Mouse (Mus musculus): ENCODE measurements around the gene Dnajc9.

Gene Dnajc9

GRCm38 (mm10) chr14:20347991-20348541 is 40.6 kb downstream of the Dnajc9 start, which contains the start of the genes Ecd and Fam149b:
TSS of gene Ecd (minus strand) at chr14:20348121.
TSS of gene Fam149b (plus strand) at chr14:20348162.
- peak; percentile 92 to 94 for DNase-seq

DNA sequence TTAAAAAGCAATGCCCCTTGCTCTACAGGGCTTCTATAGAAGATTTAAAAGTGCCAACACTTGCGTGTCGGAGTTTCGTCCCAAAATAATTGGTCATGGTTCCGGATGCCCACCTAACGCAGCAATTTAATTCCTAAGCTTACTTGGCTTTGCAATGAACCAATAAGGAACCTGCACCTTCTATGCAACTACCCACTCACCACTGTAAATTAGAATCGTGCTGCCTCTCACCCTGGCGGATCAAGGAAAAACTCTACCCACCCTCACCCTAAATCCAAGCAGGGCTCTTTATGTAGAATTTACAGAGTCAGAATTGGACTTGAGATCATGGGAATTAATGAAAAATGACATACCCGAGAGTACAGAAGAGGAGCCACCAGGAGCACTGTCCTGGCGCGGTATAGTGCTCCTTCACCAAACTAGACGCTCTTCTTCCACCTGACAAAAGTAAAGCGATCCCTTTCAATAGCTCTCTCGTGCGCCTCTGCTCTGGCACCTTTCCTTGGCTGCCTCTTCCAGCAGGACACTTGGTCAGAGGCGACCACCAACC is 41.2 kb downstream of the Dnajc9 start:
- DNase-seq, result no peak

DNA sequence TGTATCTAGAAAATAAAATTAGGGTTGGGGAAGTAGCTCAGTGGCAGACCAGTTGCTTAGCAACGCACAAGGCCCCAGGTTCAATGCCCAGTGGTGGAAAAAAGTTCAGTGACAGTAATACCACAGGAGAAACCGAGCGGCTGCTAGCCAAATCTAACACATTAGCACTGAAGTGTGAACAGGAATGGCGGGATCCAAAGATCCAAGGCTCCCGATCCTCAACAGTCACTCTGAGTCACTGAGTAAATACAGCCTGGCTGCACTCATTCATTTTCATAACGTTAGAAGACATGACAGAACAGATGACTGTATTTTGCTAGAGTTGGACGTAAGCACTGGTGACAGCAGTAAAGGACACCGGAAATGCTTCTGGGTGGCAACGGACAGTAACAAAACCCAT is 42.8 kb downstream of the Dnajc9 start:
- no peak for DNase-seq

- DNase-seq, result peak; percentile 11 to 13
Measured at GRCm38 (mm10) chr14:20340866-20341265, 47.8 kb downstream of the Dnajc9 start.

GRCm38 (mm10) chr14:20340149-20340548 is 48.6 kb downstream of the Dnajc9 start:
- peak; percentile 32 to 48 for DNase-seq

GRCm38 (mm10) chr14:20339415-20339814 is 49.3 kb downstream of the Dnajc9 start:
- no peak for DNase-seq

All from kidney, postnatal 4 days (tissue).